In the genomic region with DNA sequence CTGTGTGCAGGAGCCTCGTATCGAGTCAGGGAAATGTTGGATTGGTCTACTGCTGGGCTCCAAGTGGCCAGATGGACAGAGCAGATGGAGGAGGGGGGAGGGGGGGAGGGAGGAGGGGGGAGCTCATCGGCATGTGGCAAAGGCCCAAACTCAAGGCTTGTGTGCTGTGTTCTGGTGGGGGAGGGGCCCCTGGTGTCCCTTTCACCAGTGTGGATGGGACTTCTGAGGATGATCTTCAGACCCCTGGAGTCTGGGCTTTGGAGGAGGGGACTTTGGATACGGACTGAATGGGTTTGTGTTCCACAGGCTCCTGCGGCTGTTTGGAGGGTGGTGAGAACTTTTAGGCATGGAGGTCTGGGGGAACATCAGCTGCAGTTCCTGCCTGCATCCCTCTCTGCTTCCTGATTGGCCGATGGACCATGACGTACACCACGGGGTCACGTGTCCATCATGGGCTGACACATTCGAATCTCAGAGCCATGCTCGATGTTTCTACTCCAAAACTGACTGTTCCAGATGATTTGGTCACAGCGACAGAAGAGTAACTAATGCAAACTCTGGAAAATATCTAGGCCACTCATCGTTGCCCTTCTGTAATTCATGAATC, we compare ENCODE assay signal across 22 mouse cellular contexts. TPM values are rescaled to one million over a fixed set of nuclear protein-coding genes. Genes with fewer than 3 reads are reported as not detected.
DNase-seq lines count a peak whose midpoint lies in the region; ATAC-seq and TF ChIP-seq lines count a peak whose summit lies in the region.
"Had no signal": no experiment of that assay in that cellular context is flagged by ENCODE, and none has a peak within 500 bp of the region (broad histone marks: within the 10 kb centered on the region; RNA-seq: fewer than 3 reads in every experiment).

No protein-coding gene starts in this region.

- no peak overlapping the region for H3K27ac ChIP-seq in hindbrain, postnatal 0 days
- H3K27ac ChIP-seq in hindbrain, embryonic 11.5 days (ENCODE audit: low read depth, low read length): no peak overlapping the region
- H3K27ac ChIP-seq: forebrain, embryonic 13.5 days; hindbrain, embryonic 14.5 days; kidney, embryonic 15.5 days; midbrain, embryonic 13.5 days; neural tube, embryonic 15.5 days; stomach, postnatal 0 days had no signal

- DNase-seq in hindbrain, postnatal 0 days (ENCODE audit: low spot score): peak; percentile 58
- DNase-seq in hindbrain, embryonic 11.5 days (ENCODE audit: low spot score): no peak
- DNase-seq in R1 (ENCODE audit: low read depth, low spot score) (peak; percentile 22), liver (no peak)
- DNase-seq in cerebellum, adult 11 months: peak; percentile 80
- DNase-seq in cerebellum, postnatal 10 days: peak; percentile 94
- no peak for DNase-seq in right cerebral cortex, postnatal 36 days (ENCODE audit: low spot score in 2 of 2)
- DNase-seq in adrenal gland, adult 18-20 months (ENCODE audit: low spot score in 2 of 2): no peak
- DNase-seq: adrenal gland, adult 2 months; layer of hippocampus, postnatal 36 days; liver, postnatal 0 days; lung, postnatal 10 days; thymus, postnatal 14 days had no signal

- peak; percentile 56; the same call in 1 of the 2 replicates for ATAC-seq in hindbrain, postnatal 0 days
- no peak for ATAC-seq in hindbrain, embryonic 11.5 days (ENCODE audit: low FRiP score)
- ATAC-seq: forebrain, embryonic 13.5 days; intestine, embryonic 16.5 days; liver, postnatal 0 days; midbrain, embryonic 13.5 days had no signal

- 62% methylated on average over 13 of the region's 13 CpGs for WGBS in hindbrain, postnatal 0 days
- 72% methylated on average over 13 of the region's 13 CpGs for WGBS in hindbrain, embryonic 11.5 days

- H3K4me2 ChIP-seq in hindbrain, postnatal 0 days (ENCODE audit: low read depth, low read length): no peak overlapping the region
- no peak overlapping the region for H3K4me2 ChIP-seq in hindbrain, embryonic 11.5 days (replicated peaks; ENCODE audit: low read depth, low read length)
- H3K4me2 ChIP-seq: forebrain, embryonic 13.5 days; heart, embryonic 12.5 days; hindbrain, embryonic 14.5 days; kidney, embryonic 15.5 days; midbrain, embryonic 13.5 days; neural tube, embryonic 15.5 days had no signal

- H3K27me3 ChIP-seq in hindbrain, postnatal 0 days (ENCODE audit: insufficient read depth, low read length): no peaks in the 10 kb centered on the region
- no peaks in the 10 kb centered on the region for H3K27me3 ChIP-seq in hindbrain, embryonic 11.5 days (ENCODE audit: control insufficient read depth, insufficient read depth, low read length)
- H3K27me3 ChIP-seq: CH12.LX; forebrain, embryonic 13.5 days; heart, embryonic 12.5 days; kidney, embryonic 15.5 days; midbrain, embryonic 13.5 days; neural tube, embryonic 15.5 days had no signal

- no peaks in the 10 kb centered on the region for H3K4me1 ChIP-seq in hindbrain, postnatal 0 days (ENCODE audit: insufficient read depth, low read length)
- no peaks in the 10 kb centered on the region for H3K4me1 ChIP-seq in hindbrain, embryonic 11.5 days (replicated peaks; ENCODE audit: control insufficient read depth, insufficient read depth, low read length)
- H3K4me1 ChIP-seq: forebrain, embryonic 13.5 days; heart, embryonic 12.5 days; kidney, embryonic 15.5 days; midbrain, embryonic 13.5 days; neural tube, embryonic 15.5 days had no signal

- no peaks in the 10 kb centered on the region for H3K36me3 ChIP-seq in hindbrain, postnatal 0 days (ENCODE audit: insufficient read depth, low read length)
- no peaks in the 10 kb centered on the region for H3K36me3 ChIP-seq in hindbrain, embryonic 11.5 days (ENCODE audit: control insufficient read depth, insufficient read depth, low read length)
- H3K36me3 ChIP-seq: heart, embryonic 12.5 days; kidney, embryonic 15.5 days; midbrain, embryonic 13.5 days; neural tube, embryonic 15.5 days had no signal

- no peak for TF ChIP-seq CTCF in hindbrain, postnatal 0 days (IDR thresholded peaks at IDR 0.05; ENCODE audit: low read depth)

- H3K9me3 ChIP-seq in hindbrain, postnatal 0 days (ENCODE audit: low read length): no peaks in the 10 kb centered on the region
- H3K9me3 ChIP-seq in hindbrain, embryonic 11.5 days (ENCODE audit: control insufficient read depth, low read length): no peaks in the 10 kb centered on the region
- H3K9me3 ChIP-seq: forebrain, embryonic 13.5 days; heart, embryonic 12.5 days; kidney, embryonic 15.5 days; midbrain, embryonic 13.5 days; neural tube, embryonic 15.5 days had no signal

- no peak overlapping the region for H3K9ac ChIP-seq in hindbrain, postnatal 0 days (replicated peaks; ENCODE audit: low read length)
- H3K9ac ChIP-seq in hindbrain, embryonic 11.5 days (ENCODE audit: low read depth, low read length): no peak overlapping the region
- H3K9ac ChIP-seq: forebrain, embryonic 13.5 days; heart, embryonic 12.5 days; hindbrain, embryonic 14.5 days; kidney, embryonic 15.5 days; liver, postnatal 0 days; midbrain, embryonic 13.5 days; neural tube, embryonic 15.5 days had no signal

- no peak overlapping the region for H3K4me3 ChIP-seq in hindbrain, postnatal 0 days (ENCODE audit: low read length)
- no peak overlapping the region for H3K4me3 ChIP-seq in hindbrain, embryonic 11.5 days (ENCODE audit: low read depth, low read length)
- H3K4me3 ChIP-seq: forebrain, embryonic 13.5 days; heart, embryonic 12.5 days; kidney, embryonic 15.5 days; midbrain, embryonic 13.5 days; neural tube, embryonic 15.5 days had no signal

RNA-seq across cellular contexts. Expression of a gene that starts 16.7 kb away (rescaled TPM):
- 109 and 175 TPM in 2 replicates for total RNA-seq in hindbrain, postnatal 0 days (2014; rRNA removed)
- polyA plus RNA-seq in hindbrain, postnatal 0 days (2015; fragmentation: Nextera tagmentation; extraction: Ambion mirVana): 26.4 and 26.6 TPM in 2 replicates
- polyA plus RNA-seq in hindbrain, embryonic 11.5 days (2014; fragmentation: Nextera tagmentation; extraction: Ambion mirVana): 30.8 and 46.2 TPM in 2 replicates
- 10 to 100 TPM; 57.4 to 60.1 TPM for total RNA-seq in adrenal gland, adult 18-20 months (2021)

RNA-seq across cellular contexts. Expression of a gene that starts 51.9 kb away (rescaled TPM):
- total RNA-seq in hindbrain, postnatal 0 days (2014; rRNA removed): 3.4 and 3.5 TPM in 2 replicates
- 3.2 and 3.5 TPM in 2 replicates for polyA plus RNA-seq in hindbrain, postnatal 0 days (2015; fragmentation: Nextera tagmentation; extraction: Ambion mirVana)
- 2.0 and 2.2 TPM in 2 replicates for polyA plus RNA-seq in hindbrain, embryonic 11.5 days (2014; fragmentation: Nextera tagmentation; extraction: Ambion mirVana)
- 10 to 100 TPM; 10.5 to 36.6 TPM for total RNA-seq in adrenal gland, adult 18-20 months (2021)

Comparison
In these comparisons a context has a peak if more than half of its experiments do, and no peak if none do; other contexts are left out.
1. DNase-seq: peak in hindbrain, postnatal 0 days (single experiment), R1 (single experiment), cerebellum, adult 11 months (single experiment) and cerebellum, postnatal 10 days (2 of 2); none in hindbrain, embryonic 11.5 days (single experiment), liver (single experiment), right cerebral cortex, postnatal 36 days (0 of 2) and adrenal gland, adult 18-20 months (0 of 2).